Mouse (Mus musculus) megakaryocyte progenitor cell, adult 5-6 weeks (primary cell): ENCODE data around the gene Atp11a. TPM values are rescaled to one million over a fixed set of nuclear protein-coding genes. Genes with fewer than 3 reads are reported as not detected.

ENCODE experiments used
- ATAC-seq: replicated peaks from 2 replicates; pipeline ENCODE4 v1.8.0; 2016; ENCODE audit warnings: mild to moderate bottlenecking, moderate TSS enrichment, inconsistent platforms; ENCODE audit not compliant: poor library complexity
- total RNA-seq, 2 experiments: library from RNA; stranded (forward) in 1 of 2; stranded (reverse) in 1 of 2; fragments of 157-497, 149-512 nt in 1 of 2; fragments of 200-1000 nt in 1 of 2; gene quantifications; 2 replicates each; pipeline versions ENCODE4 v1.2.3 to v1.2.4; 2015 to 2017

The Atp11a gene
- total RNA-seq (2015) (14.5 and 17.1 TPM in 2 replicates), total RNA-seq (2017) (15.9 and 16.0 TPM in 2 replicates)

GRCm38 (mm10) chr8:12756391-12757157, at the start of gene Atp11a:
TSS of gene Atp11a (plus strand) at chr8:12757014.
- ATAC-seq, result peak; percentile 63

GRCm38 (mm10) chr8:12711623-12712022, 45.2 kb upstream of the Atp11a start:
- peak; percentile 87 for ATAC-seq

- ATAC-seq, result no peak
Measured at GRCm38 (mm10) chr8:12715861-12716585, 40.8 kb upstream of the Atp11a start.

- ATAC-seq, result no peak
Measured at GRCm38 (mm10) chr8:12719091-12719490, 37.7 kb upstream of the Atp11a start.

GRCm38 (mm10) chr8:12728644-12729043, 28.2 kb upstream of the Atp11a start:
- ATAC-seq, result no peak

- ATAC-seq, result no peak
Measured at GRCm38 (mm10) chr8:12730780-12731179, 26.0 kb upstream of the Atp11a start.

GRCm38 (mm10) chr8:12732431-12732830, 24.4 kb upstream of the Atp11a start:
- no peak for ATAC-seq

- no peak for ATAC-seq
Measured at GRCm38 (mm10) chr8:12739113-12739512, 17.7 kb upstream of the Atp11a start.

- peak; percentile 61 for ATAC-seq
Measured at GRCm38 (mm10) chr8:12743390-12743789, 13.4 kb upstream of the Atp11a start.

- no peak for ATAC-seq
Measured at GRCm38 (mm10) chr8:12748183-12748582, 8.6 kb upstream of the Atp11a start.

- ATAC-seq, result no peak
Measured at GRCm38 (mm10) chr8:12749116-12749515, 7.7 kb upstream of the Atp11a start.

GRCm38 (mm10) chr8:12753054-12753453, 3.8 kb upstream of the Atp11a start:
- ATAC-seq, result no peak

- no peak for ATAC-seq
Measured at GRCm38 (mm10) chr8:12754115-12754514, 2.7 kb upstream of the Atp11a start.

GRCm38 (mm10) chr8:12755312-12755711, 1.5 kb upstream of the Atp11a start:
- peak; percentile 88 for ATAC-seq

- ATAC-seq, result no peak
Measured at GRCm38 (mm10) chr8:12755826-12756225, 988 bp upstream of the Atp11a start.

- ATAC-seq, result 0 out of 2 replicates have a peak, but pooled peaks have one; percentile 5
Measured at GRCm38 (mm10) chr8:12757231-12757940, 572 bp downstream of the Atp11a start.

GRCm38 (mm10) chr8:12759963-12760362, 3.1 kb downstream of the Atp11a start:
- ATAC-seq, result no peak

- ATAC-seq, result no peak
Measured at GRCm38 (mm10) chr8:12761873-12762272, 5.1 kb downstream of the Atp11a start.

GRCm38 (mm10) chr8:12763565-12764108, 6.8 kb downstream of the Atp11a start:
- ATAC-seq, result no peak

- ATAC-seq, result no peak
Measured at GRCm38 (mm10) chr8:12764971-12765370, 8.2 kb downstream of the Atp11a start.

GRCm38 (mm10) chr8:12767176-12767575, 10.4 kb downstream of the Atp11a start:
- ATAC-seq, result no peak
